Mouse (Mus musculus) heart, adult 18-20 months (tissue): ENCODE measurements around the gene Tmem131l. TPM values are rescaled to one million over a fixed set of nuclear protein-coding genes. Genes with fewer than 3 reads are reported as not detected.

Experiments used
- DNase-seq, 2 experiments: peaks; one replicate each; pipeline ENCODE4 v3.0.0; 2021 to 2022; ENCODE audit warnings: mixed read lengths in 1 of 2
- total RNA-seq, 2 experiments: library from RNA; stranded (reverse); gene quantifications; 2 replicates each; pipeline ENCODE4 v1.2.3; 2021

Tmem131l gene
- total RNA-seq, 2 experiments from 2014 or later, result 17.1 to 24.2 TPM

- DNase-seq, result peak; percentile 25 to 33
Measured at GRCm38 (mm10) chr3:83978497-83979410, 61.2 kb downstream of the Tmem131l start.

GRCm38 (mm10) chr3:83977817-83978216 lies 62.2 kb downstream of the Tmem131l start:
- no peak for DNase-seq

GRCm38 (mm10) chr3:83976161-83976560 lies 63.8 kb downstream of the Tmem131l start:
- DNase-seq, result no peak

- no peak for DNase-seq
Measured at GRCm38 (mm10) chr3:83973339-83973738, 66.6 kb downstream of the Tmem131l start.

- DNase-seq, result peak in 1 of 2 experiments; percentile 39
Measured at GRCm38 (mm10) chr3:83970629-83971028, 69.3 kb downstream of the Tmem131l start.

- DNase-seq, result no peak
Measured at GRCm38 (mm10) chr3:83969081-83969480, 70.9 kb downstream of the Tmem131l start.

GRCm38 (mm10) chr3:83967791-83968190 lies 72.2 kb downstream of the Tmem131l start:
- DNase-seq, result no peak

GRCm38 (mm10) chr3:83965333-83965732 lies 74.6 kb downstream of the Tmem131l start:
- no peak for DNase-seq

GRCm38 (mm10) chr3:83963705-83964104 lies 76.3 kb downstream of the Tmem131l start:
- DNase-seq, result no peak

GRCm38 (mm10) chr3:83962571-83962970 lies 77.4 kb downstream of the Tmem131l start:
- DNase-seq, result no peak

GRCm38 (mm10) chr3:83962076-83962475 lies 77.9 kb downstream of the Tmem131l start:
- DNase-seq, result no peak

GRCm38 (mm10) chr3:83958951-83959681 lies 80.9 kb downstream of the Tmem131l start:
- no peak for DNase-seq

- peak; percentile 57 to 81 for DNase-seq
Measured at GRCm38 (mm10) chr3:83953879-83954278, 86.1 kb downstream of the Tmem131l start.

GRCm38 (mm10) chr3:83948801-83949200 lies 91.2 kb downstream of the Tmem131l start:
- DNase-seq, result no peak

GRCm38 (mm10) chr3:83947476-83948245 lies 92.3 kb downstream of the Tmem131l start:
- peak in 1 of 2 experiments; percentile 37 for DNase-seq

GRCm38 (mm10) chr3:83946848-83947247 lies 93.1 kb downstream of the Tmem131l start:
- DNase-seq, result no peak

GRCm38 (mm10) chr3:83943691-83944090 lies 96.3 kb downstream of the Tmem131l start:
- DNase-seq, result no peak

- no peak for DNase-seq
Measured at GRCm38 (mm10) chr3:83943212-83943611, 96.8 kb downstream of the Tmem131l start.

- peak in 1 of 2 experiments; percentile 24 for DNase-seq
Measured at GRCm38 (mm10) chr3:83941921-83942320, 98.1 kb downstream of the Tmem131l start.

- peak in 1 of 2 experiments; percentile 25 for DNase-seq
Measured at GRCm38 (mm10) chr3:83938871-83939270, 101.1 kb downstream of the Tmem131l start.

- no peak for DNase-seq
Measured at GRCm38 (mm10) chr3:83934514-83934913, 105.5 kb downstream of the Tmem131l start.
